Mouse (Mus musculus) forebrain, embryonic 14.5 days (tissue): Measurements from ENCODE around the gene Tm9sf1. TPM values are rescaled to one million over a fixed set of nuclear protein-coding genes. Genes with fewer than 3 reads are reported as not detected.

Experiments used
- ATAC-seq: fragments of 200-750 bp; cut with Nextera tagmentation; 2 replicates; pipeline ENCODE4 v1.8.0; 2017; ENCODE audit warnings: mild to moderate bottlenecking, moderate library complexity
- DNase-seq: peaks from one replicate; pipeline ENCODE4 v3.0.0-alpha.2; 2015; ENCODE audit warnings: low spot score
- H3K27ac ChIP-seq: fragments of 300-500 bp; sonication (generic); 2 replicates; pipeline ENCODE4 v1.5.1; 2014; ENCODE audit warnings: low read depth, mild to moderate bottlenecking, control low read depth, low read length, moderate library complexity
- H3K27me3 ChIP-seq: fragments of 300-500 bp; sonication (generic); replicated peaks from 2 replicates; pipeline ENCODE4 v1.6.1; 2014; ENCODE audit warnings: low read length, control low read depth, mixed read lengths; ENCODE audit not compliant: control insufficient read depth, insufficient read depth
- H3K36me3 ChIP-seq: fragments of 300-500 bp; sonication (generic); 2 replicates; pipeline ENCODE4 v1.6.1; 2014; ENCODE audit warnings: low read length, control low read depth; ENCODE audit not compliant: control insufficient read depth, insufficient read depth
- H3K4me1 ChIP-seq: fragments of 300-500 bp; sonication (generic); 2 replicates; pipeline ENCODE4 v1.6.1; 2014; ENCODE audit warnings: antibody characterized with exemption, low read length, control low read depth; ENCODE audit not compliant: control insufficient read depth, insufficient read depth
- H3K4me2 ChIP-seq: fragments of 300-500 bp; sonication (generic); 2 replicates; pipeline ENCODE4 v1.6.1; 2014; ENCODE audit warnings: mild to moderate bottlenecking, control low read depth, low read length
- H3K4me3 ChIP-seq: fragments of 300-500 bp; sonication (generic); 2 replicates; pipeline ENCODE4 v1.5.1; 2014; ENCODE audit warnings: low read depth, low read length, control low read depth
- H3K9ac ChIP-seq: fragments of 300-500 bp; sonication (generic); 2 replicates; pipeline ENCODE4 v1.6.1; 2014; ENCODE audit warnings: mild to moderate bottlenecking, low read length, control low read depth, moderate library complexity
- H3K9me3 ChIP-seq: fragments of 300-500 bp; sonication (generic); replicated peaks from 2 replicates; pipeline ENCODE4 v1.6.1; 2016; ENCODE audit warnings: low read length, control low read depth, mixed read lengths; ENCODE audit not compliant: control insufficient read depth
- WGBS: fragments of 180-500 bp; shearing (Covaris S2); extraction: QIAGEN DNeasy Blood & Tissue Kit; methylation state at CpG from one replicate; pipeline ENCODE4 v1.1.7; 2014; 5-methylcytosine and 5-hydroxymethylcytosine counted together
- polyA plus RNA-seq: library from polyadenylated mRNA; unstranded; fragments of >200 nt; fragmentation: Nextera tagmentation; extraction: Ambion mirVana; gene quantifications from 2 replicates; pipeline ENCODE4 v1.2.1, GENCODE M21; 2014

Gene Tm9sf1
- polyA plus RNA-seq, 1 experiment from 2014 or later, result 56.5 TPM

DNA sequence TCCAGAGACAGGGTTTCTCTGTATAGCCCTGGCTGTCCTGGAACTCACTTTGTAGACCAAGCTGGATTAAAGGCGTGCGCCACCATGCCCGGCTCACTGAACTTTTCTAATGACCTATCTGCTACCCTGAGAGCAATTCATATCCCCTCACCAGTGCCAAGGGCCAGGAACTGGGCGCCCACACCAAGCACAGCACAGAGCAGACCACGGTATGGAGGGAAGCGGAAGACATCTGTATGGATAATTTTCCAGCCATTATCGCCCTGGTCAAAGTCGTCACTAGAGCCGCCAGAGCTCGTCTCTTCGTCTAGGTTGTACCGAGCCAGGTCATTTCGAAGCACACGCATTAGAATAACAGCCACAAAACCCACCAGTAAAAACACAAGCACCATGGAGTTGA, 2.8 kb downstream of the Tm9sf1 start:
- no peak overlapping the region for H3K27ac ChIP-seq
- no peaks in the 10 kb centered on the region for H3K27me3 ChIP-seq
- H3K9me3 ChIP-seq, result no peaks in the 10 kb centered on the region
- H3K4me1 ChIP-seq, result peaks cover 17% of the 10 kb centered on the region
- WGBS, result 96% methylated on average over 14 of the region's 14 CpGs
- no peak for DNase-seq
- no peak for ATAC-seq
- no peak overlapping the region for H3K9ac ChIP-seq
- H3K4me2 ChIP-seq, result no peak overlapping the region
- H3K4me3 ChIP-seq, result no peak overlapping the region
- H3K36me3 ChIP-seq, result peaks cover 58% of the 10 kb centered on the region

DNA sequence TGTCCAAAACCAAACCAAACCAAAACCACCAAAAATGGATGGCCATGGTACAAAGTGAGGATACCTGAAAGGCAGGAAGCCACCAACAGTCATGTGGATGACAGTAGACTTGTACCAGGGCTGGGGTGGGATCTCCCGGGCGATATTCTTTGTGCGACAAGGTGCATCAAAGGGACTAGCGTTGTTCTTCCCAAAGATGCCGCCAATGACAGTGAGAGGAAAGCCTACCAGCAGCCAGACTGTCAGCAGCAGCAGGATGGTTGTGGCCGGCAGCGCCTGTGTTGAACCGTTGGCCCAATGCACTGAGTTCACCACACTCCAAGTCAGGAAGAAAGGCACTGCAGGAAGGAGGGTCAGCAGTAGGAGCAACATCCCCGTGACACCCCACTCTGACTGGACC, 5.8 kb downstream of the Tm9sf1 start, which contains the start of gene Gm49378:
TSS of gene Gm49378 (minus strand) at position 101 of the 400 bp plus-strand sequence.
- 96% methylated on average over 9 of the region's 9 CpGs for WGBS
- Histone ChIP-seq H3K4me2 (no peak within 1 kb of the TSS), H3K36me3 (peaks cover 72% of the 10 kb centered on the region), H3K27ac (no peak within 1 kb of the TSS), H3K4me1 (peaks cover 11% of the 10 kb centered on the region), H3K9me3 (no peaks in the 10 kb centered on the region), H3K9ac (no peak within 1 kb of the TSS), H3K4me3 (no peak within 1 kb of the TSS), H3K27me3 (no peaks in the 10 kb centered on the region)
- DNase-seq (no peak), ATAC-seq (no peak)

DNA sequence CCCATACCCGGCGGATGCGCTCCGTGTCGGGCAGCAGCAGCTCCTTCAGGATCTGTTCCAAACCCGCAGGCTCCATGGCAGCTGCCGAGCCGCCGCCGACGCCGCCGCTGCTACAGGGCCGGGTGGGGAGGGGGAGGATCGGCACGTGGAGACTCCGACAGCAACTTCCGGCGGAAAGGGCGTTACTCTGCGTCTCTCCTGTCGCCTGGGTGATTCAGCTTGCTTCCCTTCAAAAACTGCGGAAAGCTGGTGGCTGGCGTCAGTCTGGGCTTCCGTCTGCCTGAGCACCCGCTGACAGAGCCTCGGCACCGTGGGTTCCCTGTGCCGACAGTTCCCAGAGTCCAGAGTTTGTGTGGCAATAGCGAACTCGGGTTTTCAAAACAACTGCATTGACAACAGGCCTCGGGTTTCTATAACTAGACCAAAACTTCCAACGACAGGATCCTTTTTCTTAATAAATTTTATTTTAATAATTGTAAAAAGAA, 8.0 kb downstream of the Tm9sf1 start, which contains the start of gene Ipo4:
TSS of gene Ipo4 (minus strand) at position 435 of the 485 bp plus-strand sequence.
- 2% methylated on average over 33 of the region's 33 CpGs for WGBS

DNA sequence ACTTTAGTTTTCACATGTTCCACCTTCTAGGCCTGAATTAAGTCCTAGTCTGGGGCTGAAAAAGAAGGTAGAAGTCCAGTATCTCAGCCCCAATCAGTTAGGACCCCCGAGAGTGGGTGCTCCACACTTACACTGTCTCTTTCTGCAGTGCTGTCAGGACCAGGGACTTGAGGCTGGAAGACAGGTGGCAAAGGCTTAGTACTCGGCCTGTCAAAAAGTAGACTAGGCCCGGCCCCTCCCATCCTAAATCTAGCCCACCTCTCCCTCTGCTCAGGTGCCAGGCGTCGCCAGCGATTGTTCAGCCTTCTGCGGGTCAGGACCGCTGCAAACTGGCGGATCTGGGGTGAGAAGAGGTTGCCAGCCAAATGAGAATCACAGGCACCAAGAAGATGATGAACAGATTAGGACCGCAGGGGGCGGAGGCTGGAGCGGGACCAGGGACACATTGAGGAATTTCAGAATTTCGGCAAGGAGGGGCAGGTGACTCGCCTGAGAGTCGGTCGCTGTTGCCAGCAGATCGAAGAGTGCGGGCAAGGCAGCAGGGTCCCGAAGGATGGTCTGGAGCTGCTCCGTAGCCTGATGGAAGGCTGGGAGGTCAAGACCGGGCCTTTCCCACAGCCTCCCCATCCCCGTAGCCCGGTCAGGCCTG, 8.6 kb downstream of the Tm9sf1 start:
- Histone ChIP-seq H3K4me1 (peaks cover 5% of the 10 kb centered on the region; the same call in 1 of the 2 replicates), H3K27me3 (no peaks in the 10 kb centered on the region), H3K4me2 (peak overlapping the region; percentile 86), H3K9ac (peak overlapping the region; percentile 70), H3K9me3 (no peaks in the 10 kb centered on the region), H3K36me3 (peaks cover 82% of the 10 kb centered on the region), H3K4me3 (peak overlapping the region; percentile 58), H3K27ac (peak overlapping the region; percentile 77)
- 4% methylated on average over 23 of the region's 23 CpGs for WGBS
- peak; percentile 32; the same call in 1 of the 2 replicates for ATAC-seq
- peak; percentile 37 for DNase-seq

More for the DNA sequence above, 8.0 kb downstream of the Tm9sf1 start, which contains the start of gene Ipo4:
- peak; percentile 96 for DNase-seq
- no peaks in the 10 kb centered on the region for H3K9me3 ChIP-seq
- H3K4me3 ChIP-seq, result peak within 1 kb of the TSS; percentile 58
- H3K27me3 ChIP-seq, result no peaks in the 10 kb centered on the region
- peak within 1 kb of the TSS; percentile 77 for H3K27ac ChIP-seq
- H3K4me2 ChIP-seq, result peak within 1 kb of the TSS; percentile 86
- peak within 1 kb of the TSS; percentile 70 for H3K9ac ChIP-seq
- peak; percentile 93 for ATAC-seq
- H3K4me1 ChIP-seq, result peaks cover 5% of the 10 kb centered on the region; the same call in 1 of the 2 replicates
- peaks cover 81% of the 10 kb centered on the region for H3K36me3 ChIP-seq

DNA sequence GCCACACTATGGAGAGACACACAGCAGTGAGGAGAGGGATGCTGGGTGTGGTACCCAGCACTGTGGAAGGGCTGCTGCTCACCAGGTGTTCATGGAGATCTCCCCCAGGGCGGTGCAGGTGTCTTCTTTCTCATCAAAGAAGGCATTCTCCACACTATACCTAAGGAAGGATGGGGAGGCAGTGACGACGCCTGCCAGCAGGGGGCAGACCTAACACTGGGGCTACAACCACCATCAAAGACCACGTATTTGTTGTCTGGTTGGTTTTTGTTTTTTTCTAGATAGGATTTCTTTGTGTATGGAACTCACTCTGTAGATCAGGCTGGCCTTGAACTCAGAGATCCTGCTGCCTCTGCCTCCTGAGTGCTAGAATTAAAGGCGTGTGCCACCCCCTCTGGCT, 14.3 kb downstream of the Tm9sf1 start:
- no peaks in the 10 kb centered on the region for H3K9me3 ChIP-seq
- H3K27ac ChIP-seq, result no peak overlapping the region
- no peaks in the 10 kb centered on the region for H3K4me1 ChIP-seq
- DNase-seq, result no peak
- no peak overlapping the region for H3K9ac ChIP-seq
- no peaks in the 10 kb centered on the region for H3K27me3 ChIP-seq
- ATAC-seq, result no peak
- WGBS, result 62% methylated on average over 5 of the region's 5 CpGs
- H3K4me2 ChIP-seq, result no peak overlapping the region
- H3K36me3 ChIP-seq, result peaks cover 97% of the 10 kb centered on the region
- H3K4me3 ChIP-seq, result no peak overlapping the region

DNA sequence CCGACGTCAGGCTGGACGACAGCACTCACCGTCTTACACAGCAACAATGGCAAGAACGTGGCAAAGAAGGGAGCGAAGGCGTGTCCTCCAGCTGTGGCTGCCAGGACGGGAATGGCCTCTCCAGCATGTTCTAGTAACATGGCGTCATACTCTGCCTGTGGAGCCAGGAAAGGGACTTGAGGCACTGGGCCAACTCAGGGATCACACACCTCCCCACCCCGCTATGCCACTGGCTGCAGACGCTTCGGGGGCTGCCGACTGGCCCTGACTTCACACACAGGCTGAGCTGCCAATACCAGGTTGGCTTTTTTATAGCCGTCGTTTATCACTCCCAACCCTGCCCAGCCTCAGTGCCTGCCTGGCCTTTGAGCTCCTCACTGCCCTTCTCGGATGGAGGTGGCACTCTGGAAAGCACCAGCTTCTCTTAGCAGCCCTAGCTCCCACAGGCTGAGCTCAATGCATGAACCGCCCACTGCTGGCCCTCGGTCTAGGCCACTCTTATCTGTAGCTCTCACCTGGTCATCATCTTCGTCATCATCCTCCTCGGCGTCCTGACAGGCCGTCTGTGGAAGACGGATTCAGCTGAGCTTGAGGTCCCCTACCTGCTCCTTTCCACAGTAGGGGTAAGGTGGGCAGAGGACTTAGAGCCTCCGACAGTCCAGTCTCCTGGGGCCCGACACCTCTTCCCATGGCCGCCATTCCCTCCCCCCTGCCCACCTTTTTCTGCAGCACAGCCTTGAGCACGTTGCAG, 15.4 kb downstream of the Tm9sf1 start:
- no peak overlapping the region for H3K4me3 ChIP-seq
- H3K4me1 ChIP-seq, result no peaks in the 10 kb centered on the region
- no peak overlapping the region for H3K9ac ChIP-seq
- 92% methylated on average over 27 of the region's 27 CpGs for WGBS
- DNase-seq (no peak), ATAC-seq (no peak)
- H3K27me3 ChIP-seq, result no peaks in the 10 kb centered on the region
- no peaks in the 10 kb centered on the region for H3K9me3 ChIP-seq
- H3K27ac ChIP-seq, result no peak overlapping the region
- peaks cover 94% of the 10 kb centered on the region for H3K36me3 ChIP-seq
- H3K4me2 ChIP-seq, result no peak overlapping the region

DNA sequence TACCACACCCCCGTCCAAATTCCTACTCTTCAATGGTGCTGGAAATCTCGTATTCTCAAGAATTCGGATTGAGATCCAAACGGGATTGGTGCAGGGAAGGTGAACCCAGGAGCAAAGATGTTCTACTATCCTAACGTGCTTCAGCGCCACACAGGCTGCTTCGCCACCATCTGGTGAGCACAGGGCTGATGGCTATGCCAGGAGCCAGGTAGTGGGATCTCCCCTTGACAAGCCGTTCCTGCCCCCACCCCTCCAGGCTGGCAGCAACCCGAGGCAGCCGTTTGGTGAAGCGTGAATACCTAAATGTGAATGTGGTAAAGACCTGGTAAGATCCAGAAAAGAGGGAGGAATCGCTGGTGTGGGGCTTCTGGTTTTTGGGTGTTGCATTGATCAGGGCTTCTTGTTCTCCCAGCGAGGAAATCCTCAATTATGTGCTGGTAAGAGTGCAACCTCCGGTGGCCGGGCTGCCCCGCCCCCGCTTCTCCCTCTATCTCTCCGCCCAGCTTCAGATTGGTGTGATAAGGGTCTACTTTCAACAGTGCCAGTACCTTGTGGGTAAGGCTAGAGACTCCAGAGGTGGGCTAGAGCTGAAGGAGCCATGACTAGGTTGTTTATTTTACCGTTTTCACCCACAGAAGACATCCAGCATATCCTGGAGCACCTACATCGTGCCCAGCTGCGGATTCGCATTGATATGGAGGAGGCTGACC, 25.0 kb downstream of the Tm9sf1 start:
- Histone ChIP-seq H3K27ac (0 out of 2 replicates have a peak overlapping the region, but pooled peaks have one; percentile 14), H3K4me1 (no peaks in the 10 kb centered on the region), H3K36me3 (0 out of 2 replicates have a peak, but pooled peaks cover under 1% of the 10 kb centered on the region), H3K9ac (peak overlapping the region; percentile 17; the same call in 1 of the 2 replicates), H3K9me3 (no peaks in the 10 kb centered on the region), H3K4me3 (peak overlapping the region; percentile 13; the same call in 1 of the 2 replicates), H3K27me3 (no peaks in the 10 kb centered on the region), H3K4me2 (peak overlapping the region; percentile 31)
- peak; percentile 54; the same call in 1 of the 2 replicates for ATAC-seq
- WGBS, result 55% methylated on average over 22 of the region's 22 CpGs
- no peak for DNase-seq

DNA sequence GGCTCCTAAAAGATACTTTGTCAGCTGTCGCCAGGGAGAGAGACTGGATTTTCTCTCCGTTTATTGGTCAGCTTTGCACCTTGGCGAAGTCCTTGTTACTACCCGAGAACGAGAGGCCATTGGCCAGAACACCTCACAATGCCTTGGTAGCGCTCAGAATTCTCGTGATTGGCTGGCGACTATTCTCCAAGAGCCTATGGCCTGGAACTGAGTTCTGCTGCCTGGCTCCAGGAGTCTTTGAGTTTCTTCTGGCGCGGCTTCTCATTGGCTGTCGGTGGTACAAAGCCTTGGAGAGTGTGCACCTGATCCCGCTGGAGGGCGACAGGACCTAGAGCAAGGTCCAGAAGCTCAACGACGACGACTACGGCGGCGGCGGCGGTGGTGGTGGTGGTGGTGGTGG, 25.8 kb downstream of the Tm9sf1 start, which contains the start of gene Rec8:
TSS of gene Rec8 (plus strand) at position 216 of the 400 bp plus-strand sequence.
- DNase-seq (peak; percentile 61), ATAC-seq (peak; percentile 62)
- peak within 1 kb of the TSS; percentile 17; the same call in 1 of the 2 replicates for H3K9ac ChIP-seq
- no peaks in the 10 kb centered on the region for H3K4me1 ChIP-seq
- 0 out of 2 replicates have a peak within 1 kb of the TSS, but pooled peaks have one; percentile 14 for H3K27ac ChIP-seq
- H3K4me3 ChIP-seq, result peak within 1 kb of the TSS; percentile 13; the same call in 1 of the 2 replicates
- WGBS, result 25% methylated on average over 21 of the region's 21 CpGs
- H3K4me2 ChIP-seq, result peak within 1 kb of the TSS; percentile 31
- H3K9me3 ChIP-seq, result no peaks in the 10 kb centered on the region
- H3K27me3 ChIP-seq, result no peaks in the 10 kb centered on the region
- no peaks in the 10 kb centered on the region for H3K36me3 ChIP-seq
